Mouse (Mus musculus): ENCODE measurements around the gene Ncmap. TPM values are rescaled to one million over a fixed set of nuclear protein-coding genes. Genes with fewer than 3 reads are reported as not detected.

The Ncmap gene
- total and polyA plus RNA-seq, 3 experiments = not detected

GRCm38 (mm10) chr4:135326046-135326445 lies 72.0 kb downstream of the Ncmap start:
- DNase-seq (ENCODE audit: low spot score) (no peak), ATAC-seq (ENCODE audit: extremely low read depth, insufficient number of reproducible peaks, low FRiP score, poor library complexity, severe bottlenecking) (no peak)
- H3K4me1 ChIP-seq (ENCODE audit: insufficient read depth, low read depth, low read length) = peaks cover 17% of the 10 kb centered on the region; the same call in 1 of the 2 replicates
- no peak overlapping the region for H3K4me3 ChIP-seq (ENCODE audit: low read depth, low read length)
- no peak for TF ChIP-seq TAL1 (conservative IDR thresholded peaks at IDR 0.05; ENCODE audit: low read depth, low read length)
- no peak for TF ChIP-seq CTCF (IDR thresholded peaks at IDR 0.05; ENCODE audit: low read depth, low read length)
- TF ChIP-seq GATA2 (IDR thresholded peaks at IDR 0.05; ENCODE audit: borderline replicate concordance, low read depth, low read length) = no peak
- no peak for TF ChIP-seq POLR2AphosphoS5 (IDR thresholded peaks at IDR 0.05; ENCODE audit: insufficient replicate concordance, low read depth, low read length)
- H3K27me3 ChIP-seq (ENCODE audit: insufficient read depth, low read length) = no peaks in the 10 kb centered on the region
- peaks cover 98% of the 10 kb centered on the region for H3K36me3 ChIP-seq (replicated peaks)
- no peaks in the 10 kb centered on the region for H3K9me3 ChIP-seq (replicated peaks)

GRCm38 (mm10) chr4:135323021-135323420 lies 75.0 kb downstream of the Ncmap start:
- H3K36me3 ChIP-seq (replicated peaks) = peaks cover 96% of the 10 kb centered on the region
- TF ChIP-seq TAL1 (conservative IDR thresholded peaks at IDR 0.05; ENCODE audit: low read depth, low read length) (no peak), GATA2 (IDR thresholded peaks at IDR 0.05; ENCODE audit: borderline replicate concordance, low read depth, low read length) (no peak), GATA1 (IDR thresholded peaks at IDR 0.05; ENCODE audit: borderline replicate concordance, low read length) (no peak), CTCF (IDR thresholded peaks at IDR 0.05; ENCODE audit: low read depth, low read length) (no peak), POLR2AphosphoS5 (IDR thresholded peaks at IDR 0.05; ENCODE audit: insufficient replicate concordance, low read depth, low read length) (no peak)
- no peaks in the 10 kb centered on the region for H3K27me3 ChIP-seq (ENCODE audit: insufficient read depth, low read length)
- no peaks in the 10 kb centered on the region for H3K9me3 ChIP-seq (replicated peaks)
- no peak for DNase-seq (ENCODE audit: low spot score)
- peaks cover 10% of the 10 kb centered on the region; the same call in 1 of the 2 replicates for H3K4me1 ChIP-seq (ENCODE audit: insufficient read depth, low read depth, low read length)
- ATAC-seq (ENCODE audit: extremely low read depth, insufficient number of reproducible peaks, low FRiP score, poor library complexity, severe bottlenecking) = no peak
- H3K4me3 ChIP-seq (ENCODE audit: low read depth, low read length) = no peak overlapping the region

Other genes starting within 250 kb of the Ncmap start
- gene Clic4, start 125.4 kb downstream of the Ncmap start, total RNA-seq (2014; fragmentation: Nextera tagmentation) = 172 and 176 TPM in 2 replicates
- 115 and 125 TPM in 2 replicates for gene Clic4, start 125.4 kb downstream of the Ncmap start, total RNA-seq (2017)
- 37.3 and 38.1 TPM in 2 replicates for gene Clic4, start 125.4 kb downstream of the Ncmap start, polyA plus RNA-seq (2012)
- gene Srrm1, start 44.9 kb downstream of the Ncmap start, total RNA-seq (2014; fragmentation: Nextera tagmentation) = 565 and 602 TPM in 2 replicates
- 76.2 and 98.8 TPM in 2 replicates for gene Srrm1, start 44.9 kb downstream of the Ncmap start, total RNA-seq (2017)
- 612 and 700 TPM in 2 replicates for gene Srrm1, start 44.9 kb downstream of the Ncmap start, polyA plus RNA-seq (2012)
- 10.6 and 13.2 TPM in 2 replicates for gene Rcan3, start 35.6 kb upstream of the Ncmap start, total RNA-seq (2014; fragmentation: Nextera tagmentation)
- gene Rcan3, start 35.6 kb upstream of the Ncmap start, total RNA-seq (2017) = 7.8 and 8.6 TPM in 2 replicates
- 20.1 and 26.2 TPM in 2 replicates for gene Rcan3, start 35.6 kb upstream of the Ncmap start, polyA plus RNA-seq (2012)
- gene Stpg1, start 96.6 kb upstream of the Ncmap start, total RNA-seq (2014; fragmentation: Nextera tagmentation) = not detected in 2 replicates
- gene Stpg1, start 96.6 kb upstream of the Ncmap start, total RNA-seq (2017) = 0.44 TPM in 1 of 2 replicates, not detected in the other
- not detected in 2 replicates for gene Stpg1, start 96.6 kb upstream of the Ncmap start, polyA plus RNA-seq (2012)
- gene Nipal3, start 96.8 kb upstream of the Ncmap start, total RNA-seq (2014; fragmentation: Nextera tagmentation) = 12.1 and 13.9 TPM in 2 replicates
- gene Nipal3, start 96.8 kb upstream of the Ncmap start, total RNA-seq (2017) = 9.8 and 15.1 TPM in 2 replicates
- gene Nipal3, start 96.8 kb upstream of the Ncmap start, polyA plus RNA-seq (2012) = 13.7 and 27.7 TPM in 2 replicates
- not detected in 2 replicates for gene Grhl3, start 175.4 kb upstream of the Ncmap start, total RNA-seq (2014; fragmentation: Nextera tagmentation)
- gene Grhl3, start 175.4 kb upstream of the Ncmap start, total RNA-seq (2017) = 0.06 TPM in 1 of 2 replicates, not detected in the other
- not detected in 2 replicates for gene Grhl3, start 175.4 kb upstream of the Ncmap start, polyA plus RNA-seq (2012)